Mouse (Mus musculus): ENCODE results near the gene Mgme1.

DNA sequence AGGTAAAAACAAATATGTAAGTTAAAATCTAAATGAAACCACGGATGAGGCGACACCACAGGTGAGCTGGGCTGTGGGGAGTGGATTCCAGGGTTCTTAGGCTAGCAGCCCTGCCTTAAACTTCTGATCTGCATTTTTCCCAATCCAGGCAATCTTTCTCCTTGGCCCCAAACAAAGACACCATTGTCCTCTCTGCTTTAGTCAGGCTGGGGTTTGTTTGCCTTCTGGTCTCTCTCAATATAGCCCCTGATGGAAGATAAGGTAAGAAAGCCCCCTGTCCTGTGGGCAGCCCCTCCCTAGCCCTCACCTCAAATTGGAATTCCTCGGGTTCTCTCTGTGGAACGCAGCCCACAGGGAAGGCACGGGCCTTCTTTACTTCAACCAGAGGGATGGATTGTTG lies 39.8 kb downstream of the Mgme1 start:
- TF ChIP-seq CTCF (IDR thresholded peaks at IDR 0.05; ENCODE audit: low read depth) (no peak), EP300 (IDR thresholded peaks at IDR 0.05; ENCODE audit: low read depth) (no peak)

Measured in heart, postnatal 0 days (tissue).